Mouse (Mus musculus): ENCODE data around the gene Calhm5. TPM values are rescaled to one million over a fixed set of nuclear protein-coding genes. Genes with fewer than 3 reads are reported as not detected.

Gene Calhm5
- polyA plus RNA-seq, 1 experiment from 2014 or later = 0.31 TPM

- Histone ChIP-seq H3K27me3 (no peaks in the 10 kb centered on the region), H3K9me3 (no peaks in the 10 kb centered on the region), H3K4me3 (no peak overlapping the region), H3K27ac (replicated peaks) (no peak overlapping the region), H3K9ac (replicated peaks) (no peak overlapping the region), H3K36me3 (no peaks in the 10 kb centered on the region), H3K4me2 (replicated peaks) (no peak overlapping the region), H3K4me1 (peaks cover 6% of the 10 kb centered on the region; the same call in 1 of the 2 replicates)
- ATAC-seq (replicated peaks) = no peak
- 64% methylated on average over 3 of the region's 3 CpGs for WGBS
Measured at GRCm38 (mm10) chr10:34066591-34066990, 29.7 kb downstream of the Calhm5 start.

- 91% methylated on average over 2 of the region's 2 CpGs for WGBS
- H3K27me3 ChIP-seq = no peaks in the 10 kb centered on the region
- ATAC-seq (replicated peaks) = no peak
- H3K4me1 ChIP-seq = no peaks in the 10 kb centered on the region
- no peak overlapping the region for H3K4me2 ChIP-seq (replicated peaks)
- H3K4me3 ChIP-seq = no peak overlapping the region
- no peaks in the 10 kb centered on the region for H3K9me3 ChIP-seq
- no peak overlapping the region for H3K9ac ChIP-seq (replicated peaks)
- H3K36me3 ChIP-seq = no peaks in the 10 kb centered on the region
- H3K27ac ChIP-seq (replicated peaks) = no peak overlapping the region
Measured at GRCm38 (mm10) chr10:34053987-34054386, 42.3 kb downstream of the Calhm5 start.

GRCm38 (mm10) chr10:34044210-34044609, 52.1 kb downstream of the Calhm5 start, which contains the start of gene Calhm4:
Calhm4 (minus strand) TSS chr10:34044310.
- H3K9ac ChIP-seq (replicated peaks) = no peak within 1 kb of the TSS
- H3K4me3 ChIP-seq = no peak within 1 kb of the TSS
- no peaks in the 10 kb centered on the region for H3K27me3 ChIP-seq
- H3K36me3 ChIP-seq = no peaks in the 10 kb centered on the region
- H3K27ac ChIP-seq (replicated peaks) = no peak within 1 kb of the TSS
- H3K9me3 ChIP-seq = no peaks in the 10 kb centered on the region
- no peaks in the 10 kb centered on the region for H3K4me1 ChIP-seq
- 93% methylated on average over 5 of the region's 5 CpGs for WGBS
- no peak within 1 kb of the TSS for H3K4me2 ChIP-seq (replicated peaks)
- ATAC-seq (replicated peaks) = no peak

Other genes with a start within 250 kb of the Calhm5 start
- gene Sult3a1, start 238.8 kb downstream of the Calhm5 start, polyA plus RNA-seq (2015; fragmentation: Nextera tagmentation; extraction: Ambion mirVana) = not detected in 2 replicates
- gene Rsph4a, start 191.4 kb downstream of the Calhm5 start, polyA plus RNA-seq (2015; fragmentation: Nextera tagmentation; extraction: Ambion mirVana) = 0.37 and 0.93 TPM in 2 replicates
- gene Zup1, start 145.2 kb downstream of the Calhm5 start, polyA plus RNA-seq (2015; fragmentation: Nextera tagmentation; extraction: Ambion mirVana) = 21.0 and 22.8 TPM in 2 replicates
- 127 and 131 TPM in 2 replicates for gene Rwdd1, start 76.9 kb downstream of the Calhm5 start, polyA plus RNA-seq (2015; fragmentation: Nextera tagmentation; extraction: Ambion mirVana)
- not detected in 2 replicates for gene Trappc3l, start 58.9 kb downstream of the Calhm5 start, polyA plus RNA-seq (2015; fragmentation: Nextera tagmentation; extraction: Ambion mirVana)
- gene Calhm4, start 52.2 kb downstream of the Calhm5 start, polyA plus RNA-seq (2015; fragmentation: Nextera tagmentation; extraction: Ambion mirVana) = not detected in 2 replicates
- gene Calhm6, start 31.5 kb upstream of the Calhm5 start, polyA plus RNA-seq (2015; fragmentation: Nextera tagmentation; extraction: Ambion mirVana) = 0.34 and 0.42 TPM in 2 replicates
- gene Dse, start 111.2 kb upstream of the Calhm5 start, polyA plus RNA-seq (2015; fragmentation: Nextera tagmentation; extraction: Ambion mirVana) = 4.3 and 4.7 TPM in 2 replicates
- gene Tspyl1, start 185.7 kb upstream of the Calhm5 start, polyA plus RNA-seq (2015; fragmentation: Nextera tagmentation; extraction: Ambion mirVana) = 133 and 134 TPM in 2 replicates
- gene Tspyl4, start 200.9 kb upstream of the Calhm5 start, polyA plus RNA-seq (2015; fragmentation: Nextera tagmentation; extraction: Ambion mirVana) = 166 and 196 TPM in 2 replicates